Mouse (Mus musculus): ENCODE measurements around the gene Gk5.

Gk5 gene

DNA sequence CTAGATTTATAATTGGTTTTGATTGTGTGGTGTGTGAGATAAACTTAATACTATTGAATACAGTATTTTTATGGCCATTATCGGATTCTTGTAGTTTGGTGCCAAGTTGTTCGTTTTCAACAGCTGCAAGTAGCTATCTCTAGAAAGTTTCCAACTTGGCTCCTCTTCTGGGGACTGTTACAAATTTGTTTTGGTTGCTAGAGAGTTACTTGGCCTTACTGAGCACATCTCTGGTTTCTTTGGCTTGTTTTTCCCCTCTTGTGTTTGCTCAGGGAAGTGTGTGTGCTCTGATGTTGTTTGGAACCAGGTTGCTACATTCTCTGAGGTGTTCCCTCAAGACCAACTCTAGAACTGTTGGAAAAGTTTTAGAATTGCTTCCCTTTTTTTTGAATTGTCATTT, 104.1 kb downstream of the Gk5 start:
- DNase-seq (ENCODE audit: low read depth), result no peak

DNA sequence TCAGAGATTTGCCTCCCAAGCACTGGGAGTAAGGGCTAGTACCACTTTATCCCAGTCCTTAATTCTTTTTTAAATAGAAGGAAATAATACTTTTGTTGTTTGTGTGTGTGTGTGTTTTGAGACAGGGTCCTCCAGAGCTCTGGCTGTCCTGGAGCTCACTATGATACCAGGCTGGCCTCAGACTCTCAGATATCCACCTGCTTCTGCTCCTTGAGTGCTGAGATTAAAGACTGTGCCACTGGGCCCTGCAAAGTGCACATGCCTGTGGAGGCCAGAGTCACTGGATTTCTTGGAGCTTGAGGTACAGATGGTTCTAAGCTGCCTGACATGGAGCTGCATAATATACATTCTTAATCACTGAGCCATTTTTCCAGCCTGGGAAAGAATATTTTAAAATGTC, 109.1 kb downstream of the Gk5 start:
- no peak for DNase-seq (ENCODE audit: low read depth)

DNA sequence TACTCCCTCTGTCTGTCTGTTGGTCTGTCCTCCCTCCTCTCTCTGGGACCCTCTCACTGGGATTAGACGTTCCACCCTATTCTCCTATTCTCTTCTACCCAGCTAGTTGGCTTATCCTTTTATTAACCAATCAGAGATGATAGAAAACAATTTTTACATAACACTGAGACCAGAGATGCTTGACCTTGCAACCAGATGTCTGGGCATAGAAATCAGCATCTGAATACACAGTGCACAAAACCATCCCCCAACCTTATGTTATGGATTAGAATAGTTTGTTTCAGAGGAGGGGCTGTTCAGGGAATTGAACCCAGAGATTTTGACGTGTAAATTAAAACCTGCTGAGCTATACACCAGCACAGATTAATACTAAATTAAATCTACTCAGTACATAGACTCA, 111.1 kb downstream of the Gk5 start:
- DNase-seq (ENCODE audit: low read depth), result no peak

Measured in induced T-regulatory cell, adult 2 months (primary cell).